Mouse (Mus musculus) kidney, postnatal 4 days (tissue): ENCODE results near the gene 1700028J19Rik.
A peak's percentile ranks its signal among the peaks of the same experiment; 100 is the strongest.
"Not testable (repeated sequence)": the region's sequence is repeated elsewhere in the genome, so short reads cannot be mapped to it uniquely, and the experiment has no call there.

ENCODE experiments used
- DNase-seq, 2 experiments: peaks; one replicate each; pipeline ENCODE4 v3.0.0; 2021; ENCODE audit warnings: mixed read lengths in 2 of 2

Gene 1700028J19Rik

DNA sequence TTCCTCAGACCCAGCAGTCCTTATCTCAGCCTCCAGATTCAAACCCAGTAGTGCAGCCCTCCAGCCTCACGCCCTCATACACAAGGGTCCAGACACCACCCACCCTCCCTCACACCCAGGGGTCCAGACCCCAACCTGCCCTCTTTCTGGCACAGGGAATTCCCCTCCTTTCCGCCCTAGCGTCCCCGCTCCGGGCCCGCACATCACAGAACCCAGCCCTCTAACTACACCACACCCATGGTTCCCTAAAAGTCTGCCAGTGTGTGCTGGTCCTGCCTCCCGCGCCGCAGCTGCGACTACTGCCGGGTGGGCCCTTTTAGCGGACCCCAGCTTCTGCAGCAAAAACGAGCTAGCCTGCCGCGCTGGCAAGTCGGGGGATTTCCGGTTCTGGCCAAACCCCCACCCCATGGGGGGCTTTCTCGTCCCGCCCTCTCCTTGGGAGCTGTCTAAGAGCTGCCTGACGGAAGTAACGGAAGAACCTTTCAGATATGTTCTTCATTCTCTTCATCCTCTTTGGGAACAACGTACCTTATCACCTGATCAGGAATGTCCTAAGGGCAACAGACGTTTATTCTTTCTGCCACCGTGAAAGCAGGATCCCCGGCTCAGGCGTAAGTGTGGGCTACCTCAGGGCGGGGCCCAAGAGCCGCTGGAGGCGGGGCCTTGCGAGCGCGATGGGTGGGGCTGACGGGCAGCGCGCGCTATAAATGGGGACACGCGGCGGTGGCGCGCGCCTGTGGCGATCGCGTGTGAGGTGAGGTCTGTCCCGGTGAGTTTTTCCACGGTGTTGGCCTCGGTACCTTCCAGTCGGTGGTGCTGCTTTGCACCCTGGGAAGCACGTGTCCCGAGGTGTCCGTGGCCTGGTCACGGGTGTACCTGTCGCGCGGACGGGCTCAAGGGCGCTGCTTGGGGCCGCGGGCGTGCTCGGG, at the start of gene 1700028J19Rik, which contains the start of gene 2410002F23Rik:
Gene 1700028J19Rik (minus strand): TSS at position 641 of the 929 bp plus-strand sequence.
Gene 2410002F23Rik (plus strand): TSS at position 668 of the 929 bp plus-strand sequence.
- DNase-seq = peak; percentile 93 to 95

DNA sequence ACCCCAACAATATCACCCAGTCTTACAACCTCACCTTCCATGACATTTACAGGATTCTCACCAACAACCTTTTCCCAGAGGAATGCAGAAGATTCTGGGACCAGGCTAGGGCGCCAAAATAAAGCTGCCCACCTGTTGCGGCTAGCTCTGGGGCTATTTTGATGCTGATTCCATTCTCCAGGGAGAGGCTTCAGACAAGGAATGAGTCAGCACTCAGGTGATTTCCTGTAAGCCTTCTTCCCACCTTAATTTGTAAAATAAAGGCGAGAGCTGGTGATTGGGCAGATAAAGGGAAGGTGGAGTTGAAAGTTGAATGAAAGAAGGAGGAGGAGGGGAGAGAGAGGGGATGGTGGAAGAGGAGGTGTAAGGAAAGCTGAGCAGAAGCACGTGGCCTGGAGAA, 44.9 kb upstream of the 1700028J19Rik start:
- no peak for DNase-seq

DNA sequence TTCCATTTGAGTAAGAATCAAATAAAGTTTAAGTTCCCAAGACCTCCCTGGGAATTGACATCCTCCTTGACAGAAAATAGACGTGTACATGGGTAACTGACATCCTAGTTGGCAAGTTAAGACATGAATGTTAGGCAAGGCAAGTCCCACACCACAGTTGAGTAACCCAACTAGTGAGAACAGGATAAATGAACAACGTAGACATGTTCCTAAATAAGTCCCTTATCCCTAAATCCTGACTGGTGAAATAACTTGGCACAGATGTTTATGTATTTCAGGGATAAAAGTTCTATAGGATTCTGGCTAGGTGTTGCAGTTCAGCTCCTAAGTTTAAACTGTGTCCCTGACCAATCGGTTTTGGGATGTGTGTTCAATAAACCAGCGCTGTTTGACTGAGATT, 44.5 kb upstream of the 1700028J19Rik start:
- DNase-seq = no peak

DNA sequence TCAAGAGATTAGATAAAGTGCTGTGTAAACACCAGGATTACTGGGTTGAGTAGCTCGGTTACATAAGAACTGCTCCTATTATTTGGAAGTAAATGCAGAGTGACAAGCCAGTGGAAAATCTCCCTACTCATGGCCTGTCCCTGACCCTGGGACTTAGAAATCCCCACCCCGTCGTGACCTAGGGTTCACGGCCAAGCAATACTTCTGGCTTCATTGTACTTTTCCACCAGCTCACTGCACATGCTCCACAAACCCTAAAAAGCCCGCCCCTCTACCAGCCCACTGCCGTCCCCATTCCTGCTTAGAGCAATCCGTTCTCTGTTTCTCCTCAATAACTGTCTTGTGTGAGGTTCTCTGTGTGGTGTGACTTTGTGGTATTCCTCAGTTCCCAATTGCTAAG, 41.3 kb upstream of the 1700028J19Rik start:
- no peak for DNase-seq

DNA sequence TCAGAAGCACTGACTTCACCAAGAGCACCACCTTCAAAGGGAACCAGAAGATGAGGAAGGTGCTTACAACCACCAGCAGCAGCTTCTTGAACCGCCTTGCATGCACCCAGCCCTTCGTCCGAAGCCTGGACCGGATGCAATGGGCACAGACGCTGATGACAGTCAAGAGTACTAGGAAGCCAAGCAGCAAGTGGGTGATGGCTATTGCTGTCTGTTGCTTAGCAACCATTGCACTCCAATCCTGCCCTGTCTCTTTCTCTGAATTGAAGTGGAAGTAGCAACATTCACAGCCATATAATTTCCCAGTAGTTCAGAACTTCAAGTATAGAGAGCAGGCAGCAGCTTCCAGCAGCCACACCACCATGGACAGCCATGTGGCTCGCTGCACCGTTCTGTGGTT, 35.1 kb upstream of the 1700028J19Rik start:
- no peak for DNase-seq

DNA sequence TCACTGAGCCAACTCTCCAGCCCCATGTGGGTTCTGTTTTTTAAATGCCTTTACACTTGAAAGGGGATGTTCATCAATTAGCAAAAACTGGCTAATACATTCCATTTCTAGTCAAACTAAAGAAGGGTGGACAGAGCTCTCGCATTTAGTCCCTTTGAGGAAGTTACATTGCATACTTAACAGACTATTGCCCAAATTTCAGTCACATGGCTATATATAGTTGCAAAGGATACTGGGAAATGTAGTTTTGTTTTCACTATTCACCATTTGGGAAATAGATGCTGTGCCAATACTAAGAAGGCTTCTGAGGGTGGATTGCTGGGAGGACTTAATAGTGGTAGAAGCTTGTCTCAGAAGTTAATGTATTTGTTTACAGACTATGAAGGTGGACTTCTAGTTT, 34.5 kb upstream of the 1700028J19Rik start:
- no peak for DNase-seq

DNA sequence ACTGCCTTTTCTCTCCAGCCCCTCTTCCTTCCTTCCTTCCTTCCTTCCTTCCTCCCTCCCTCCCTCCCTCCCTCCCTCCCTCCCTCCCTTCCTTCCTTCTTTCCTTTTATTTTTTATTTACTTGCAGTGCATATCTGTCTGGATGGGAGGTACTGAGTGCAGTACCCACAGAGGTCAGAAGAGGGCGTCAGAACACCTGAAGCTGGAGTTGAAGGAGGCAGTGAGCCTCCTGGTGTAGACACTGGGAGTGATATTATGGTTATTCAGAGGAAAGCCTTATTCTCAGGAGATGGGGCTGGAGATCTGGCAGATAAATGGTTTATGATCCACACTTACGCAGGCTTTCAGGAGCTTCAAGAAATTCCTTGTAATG, 30.7 kb upstream of the 1700028J19Rik start:
- peak; percentile 51 to 56 for DNase-seq

DNA sequence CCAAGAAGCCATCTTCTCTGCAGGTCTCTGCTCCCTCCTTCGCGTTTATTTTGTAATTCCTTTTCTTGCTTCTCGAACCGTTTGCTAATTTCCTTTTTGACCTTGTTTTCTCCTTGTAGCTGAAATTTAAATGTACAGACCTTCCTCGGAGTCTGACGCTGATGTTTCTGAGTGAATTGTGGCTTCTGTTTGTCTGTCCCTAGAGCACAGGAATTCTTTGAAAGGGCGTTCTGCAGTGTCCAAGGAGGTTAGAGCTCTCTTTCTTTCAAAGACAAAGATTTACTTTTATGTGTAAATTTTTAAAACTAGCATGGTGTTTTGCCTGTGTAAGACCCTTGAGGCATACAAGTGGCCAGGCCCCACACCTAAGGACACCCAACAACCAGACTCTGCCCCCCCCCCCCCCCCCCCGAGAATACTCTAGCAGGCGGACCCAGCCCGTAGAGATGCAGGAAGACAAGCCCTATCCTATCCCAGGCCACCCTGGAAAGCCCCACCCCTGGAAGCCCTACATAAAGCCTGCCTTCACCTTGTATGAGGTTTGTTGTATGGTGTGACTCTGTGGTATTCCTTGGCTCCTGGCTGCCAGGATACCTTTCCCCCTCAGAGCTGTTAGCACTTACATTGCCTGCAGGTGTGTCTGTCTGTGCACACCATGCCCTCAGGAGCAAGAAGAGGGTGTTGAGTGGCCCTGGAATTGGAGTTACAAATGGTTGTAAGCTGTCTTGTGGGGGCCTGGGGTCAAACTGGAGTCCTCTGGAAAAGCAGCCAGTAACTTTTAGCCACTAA, 30.2 kb upstream of the 1700028J19Rik start:
- no peak for DNase-seq

DNA sequence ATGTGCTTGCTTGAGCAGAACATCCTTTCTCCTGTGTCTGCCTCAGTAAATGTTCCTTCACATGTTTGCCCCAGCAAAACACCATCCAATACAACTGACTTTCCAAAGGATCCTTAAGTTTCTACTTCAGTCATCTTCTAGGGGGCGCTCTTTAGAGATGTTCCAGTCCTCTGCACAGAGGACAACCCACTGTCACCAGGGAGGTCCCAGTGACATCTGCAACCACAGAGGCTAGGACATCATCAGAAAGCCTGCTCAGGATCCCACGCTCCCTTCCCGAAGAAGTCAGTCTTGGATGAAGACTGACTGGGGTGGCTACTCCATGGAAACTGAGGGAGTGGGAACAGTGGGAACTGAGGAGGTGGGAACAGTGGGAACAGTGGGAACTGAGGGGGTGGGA, 29.1 kb upstream of the 1700028J19Rik start:
- no peak for DNase-seq

DNA sequence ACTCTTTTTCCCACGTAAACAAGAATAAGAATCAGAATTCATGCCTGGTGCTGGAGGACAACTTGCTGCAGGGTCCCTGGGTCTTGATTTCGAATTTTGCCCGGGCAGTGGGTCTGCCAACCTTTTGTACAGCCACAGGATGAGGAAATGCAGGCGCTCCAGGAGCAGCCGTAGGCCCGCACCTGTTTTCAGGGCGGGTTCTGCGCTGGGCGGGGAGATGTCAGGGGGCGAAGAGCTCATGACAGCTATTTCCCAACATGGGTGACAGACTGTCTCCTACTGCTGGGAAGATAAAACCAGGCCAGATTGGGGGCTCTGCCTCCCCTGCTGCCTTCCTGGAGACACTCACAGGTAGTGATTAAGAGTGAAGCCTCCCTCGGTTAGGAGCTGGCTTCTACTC, 27.6 kb upstream of the 1700028J19Rik start:
- no peak for DNase-seq

DNA sequence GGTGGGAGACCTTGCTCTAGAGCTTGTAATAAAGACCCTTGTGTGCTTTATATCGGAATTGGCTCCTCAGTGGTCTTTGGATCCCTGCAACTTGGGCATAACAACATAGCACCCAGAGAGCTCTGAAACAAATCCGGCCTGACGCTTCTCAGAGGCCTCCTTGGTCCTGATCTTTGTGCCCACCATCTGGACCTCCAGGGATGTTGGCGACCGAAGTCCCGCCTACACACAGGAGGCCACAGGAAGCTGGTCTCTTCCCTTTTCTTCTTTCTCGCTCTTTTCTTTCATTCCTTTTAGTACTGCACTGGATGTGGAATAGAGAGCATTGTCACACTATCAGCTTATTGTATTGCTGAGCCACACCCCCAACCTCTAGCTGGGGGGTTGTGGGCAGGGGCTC, 27.0 kb upstream of the 1700028J19Rik start:
- DNase-seq = no peak

DNA sequence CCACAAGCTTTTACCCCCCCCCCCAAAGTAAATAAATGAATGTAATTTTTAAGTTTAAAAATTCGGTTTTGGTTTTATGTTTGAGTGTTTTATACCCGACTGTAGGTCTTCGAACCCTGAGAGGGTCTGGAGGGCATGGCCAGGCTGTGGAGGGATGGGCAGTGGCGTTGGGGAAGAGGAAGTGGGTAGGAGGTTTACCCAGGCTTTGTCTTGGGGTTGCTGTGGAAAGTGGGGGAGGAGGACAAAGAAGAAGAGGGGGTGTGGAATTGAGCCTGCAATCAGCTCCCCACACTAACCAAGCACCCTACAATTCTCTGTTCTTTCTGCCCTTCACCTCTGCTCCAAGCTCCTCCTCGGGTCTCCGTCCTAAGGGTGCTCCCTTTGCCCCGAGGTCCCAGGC, 26.1 kb upstream of the 1700028J19Rik start:
- DNase-seq = no peak

DNA sequence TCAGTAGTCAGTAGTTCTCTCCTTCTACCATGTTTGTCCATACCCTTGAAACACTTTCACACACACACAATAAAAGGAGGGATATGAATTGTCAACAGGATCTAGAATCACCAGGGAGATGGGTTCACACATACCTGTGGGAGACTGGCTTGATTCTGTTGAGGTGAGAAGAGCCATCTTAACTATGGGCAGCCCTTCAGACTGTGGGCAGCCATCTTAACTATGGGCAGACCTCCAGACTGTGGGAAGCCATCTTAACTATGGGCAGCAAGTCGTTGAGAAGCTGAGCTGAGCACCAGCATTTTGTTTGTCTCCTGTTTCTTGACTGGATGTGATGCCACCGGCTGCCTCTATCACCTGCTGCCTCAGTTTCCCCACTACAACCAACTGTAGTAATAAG, 24.8 kb upstream of the 1700028J19Rik start:
- peak; percentile 22 to 23 for DNase-seq

DNA sequence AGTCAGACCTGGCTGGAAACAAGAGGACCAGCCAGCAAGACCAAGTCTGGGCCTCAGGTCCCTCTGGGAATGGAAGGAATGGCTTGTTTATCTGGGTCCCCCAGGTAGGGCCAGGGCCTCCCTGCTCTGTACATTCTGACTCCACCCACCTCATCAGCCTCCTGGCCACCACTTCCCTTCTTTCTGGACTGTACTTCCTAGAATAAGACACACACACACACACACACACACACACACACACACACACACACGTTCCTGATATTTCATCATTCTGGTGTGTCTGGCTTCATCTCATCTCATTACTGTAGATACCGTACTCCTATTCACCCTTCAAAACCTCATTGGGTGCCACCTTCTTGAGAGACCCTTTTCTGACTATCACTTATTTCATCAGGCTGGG, 22.9 kb upstream of the 1700028J19Rik start:
- DNase-seq = no peak

DNA sequence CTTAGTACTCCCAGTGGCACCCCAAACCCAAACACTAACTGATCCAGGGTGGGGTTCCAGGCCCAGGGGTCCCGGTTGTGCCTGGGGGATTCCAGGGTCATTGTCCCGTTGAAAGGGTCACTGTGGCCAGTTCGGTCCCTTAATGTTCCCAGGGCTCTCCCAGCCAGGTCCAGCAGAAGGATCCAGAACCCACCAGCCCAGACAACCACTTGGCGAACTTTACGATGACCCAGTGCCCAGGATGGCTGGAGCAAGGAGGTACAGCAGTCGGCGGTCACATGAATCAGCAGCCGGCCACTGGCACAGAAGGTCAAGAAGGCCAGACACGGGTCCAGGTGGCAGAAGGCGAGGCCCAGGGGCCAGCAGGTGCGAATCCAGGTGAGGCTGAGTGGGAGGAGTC, 21.6 kb upstream of the 1700028J19Rik start:
- DNase-seq = no peak

DNA sequence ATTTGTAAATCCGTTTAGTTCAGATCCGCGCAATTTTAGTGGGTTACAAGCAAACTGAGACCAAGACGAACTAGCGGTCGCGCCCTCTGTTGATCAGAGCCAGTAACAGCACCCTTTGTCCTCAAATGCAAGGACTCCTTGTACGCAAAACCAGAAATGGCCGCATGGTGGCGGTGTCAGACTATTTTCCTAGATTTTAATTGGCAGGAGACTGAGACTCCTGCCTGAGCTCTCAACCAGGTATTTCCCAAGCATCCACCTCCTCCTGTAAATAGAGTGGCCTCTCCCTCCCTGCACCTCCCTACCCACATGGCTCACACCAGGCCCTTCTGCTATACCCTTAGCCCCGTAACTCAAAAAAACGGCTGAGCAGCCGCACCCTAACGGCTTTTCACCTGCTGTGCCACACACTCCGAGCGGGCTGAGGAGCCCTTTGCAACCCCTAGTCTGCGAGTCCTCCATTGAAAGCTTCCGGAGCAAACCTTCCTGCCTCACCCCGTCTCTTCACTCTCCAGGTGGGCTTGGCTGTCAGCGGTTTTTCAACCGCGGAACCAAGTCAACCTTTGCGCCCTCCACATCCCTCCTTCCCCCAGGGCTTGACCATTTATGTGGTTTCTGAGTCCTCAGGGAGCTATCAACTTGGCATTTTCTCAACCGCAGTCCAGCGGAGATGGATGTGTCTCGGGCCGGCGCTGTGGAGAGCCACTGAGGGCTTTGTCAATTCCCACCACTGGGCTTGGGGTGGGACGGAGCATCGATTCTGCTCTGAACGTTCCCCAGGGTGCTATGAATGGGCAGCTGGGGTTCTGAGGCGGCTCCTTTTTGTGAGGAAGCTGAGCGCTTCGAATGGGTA, 16.5 kb upstream of the 1700028J19Rik start:
- DNase-seq = peak; percentile 96 to 97

DNA sequence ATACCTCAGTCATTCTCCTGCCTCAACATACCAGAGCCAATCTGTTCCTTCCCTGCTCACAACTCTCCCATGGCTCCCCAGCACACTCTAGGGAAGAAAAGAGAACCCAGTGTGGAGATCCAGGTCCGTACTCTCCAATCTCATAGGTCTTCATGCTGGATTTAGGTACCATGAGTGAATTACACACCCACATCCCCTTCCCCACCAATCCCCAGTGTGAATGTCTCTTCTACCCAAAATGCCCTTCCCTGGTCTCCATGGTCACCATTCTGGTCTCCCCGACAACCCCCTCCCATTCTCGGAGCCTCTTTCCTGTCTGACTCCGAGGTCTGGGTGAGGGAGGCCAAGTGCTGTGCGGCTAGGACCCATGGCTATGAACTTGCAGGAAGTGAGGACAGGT, 14.7 kb upstream of the 1700028J19Rik start, which contains the start of gene Gm15517:
Gene Gm15517 (plus strand): TSS at position 301 of the 400 bp plus-strand sequence.
- DNase-seq = no peak

DNA sequence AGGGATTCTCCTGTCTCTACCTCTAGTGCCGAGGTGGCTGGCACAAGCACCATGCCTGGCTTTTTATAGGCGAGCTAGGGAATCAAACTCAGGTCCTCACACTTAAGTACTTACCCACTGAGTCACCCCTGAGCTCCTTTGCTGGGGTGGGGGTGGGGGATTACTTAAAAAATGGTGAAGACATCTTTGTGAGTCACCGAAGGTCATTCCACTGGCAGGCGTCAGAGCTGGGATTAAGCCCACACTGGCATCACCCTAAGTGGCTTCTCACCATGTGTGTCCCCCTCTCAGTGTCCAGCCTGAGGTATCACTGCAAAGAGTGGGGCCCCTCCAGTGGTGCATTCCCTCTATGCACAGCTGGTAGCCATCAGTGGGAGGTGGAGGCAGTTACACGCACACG, 13.9 kb upstream of the 1700028J19Rik start:
- DNase-seq = no peak

DNA sequence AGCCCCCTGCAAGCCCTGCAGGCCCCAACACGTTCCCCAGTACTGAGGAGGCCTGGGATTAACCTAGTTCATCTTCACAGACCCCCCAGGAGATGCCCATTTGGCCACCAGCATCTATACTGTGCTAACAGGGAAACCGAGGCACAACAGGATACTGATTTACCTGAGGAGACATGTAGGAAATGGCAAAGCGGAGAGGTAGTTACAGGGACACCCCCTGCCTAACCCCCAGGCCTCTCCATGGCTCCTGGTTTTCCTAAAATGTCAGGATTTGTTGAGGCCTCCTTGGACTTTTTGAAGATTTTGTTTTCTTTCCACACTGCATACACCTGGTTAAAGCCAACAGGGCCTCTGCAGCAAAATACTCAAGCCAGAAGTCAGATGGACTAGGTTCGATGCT, 10.8 kb upstream of the 1700028J19Rik start, which contains the start of gene Acp4:
Gene Acp4 (minus strand): TSS at position 101 of the 400 bp plus-strand sequence.
- DNase-seq = no peak

DNA sequence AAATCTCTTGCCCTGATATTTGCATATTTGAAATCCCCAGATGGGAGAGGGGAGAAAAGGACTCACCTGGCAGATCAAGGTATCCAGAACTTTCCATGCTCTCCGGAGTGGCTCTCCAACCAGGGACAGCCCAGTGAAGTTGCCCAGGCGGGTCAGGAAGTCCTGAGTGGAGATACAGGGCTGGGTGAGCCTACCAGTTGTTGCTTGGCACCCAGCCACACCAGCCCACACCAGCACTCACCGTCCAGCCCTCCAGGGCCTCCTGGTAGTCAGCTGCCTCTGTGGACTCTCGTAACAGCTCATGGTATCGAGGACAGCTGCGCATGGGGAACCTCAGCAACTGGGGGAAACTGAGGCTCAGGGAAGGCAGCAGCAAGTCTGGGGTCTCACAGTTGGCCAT, 8.4 kb upstream of the 1700028J19Rik start:
- DNase-seq = peak; percentile 18 to 20

DNA sequence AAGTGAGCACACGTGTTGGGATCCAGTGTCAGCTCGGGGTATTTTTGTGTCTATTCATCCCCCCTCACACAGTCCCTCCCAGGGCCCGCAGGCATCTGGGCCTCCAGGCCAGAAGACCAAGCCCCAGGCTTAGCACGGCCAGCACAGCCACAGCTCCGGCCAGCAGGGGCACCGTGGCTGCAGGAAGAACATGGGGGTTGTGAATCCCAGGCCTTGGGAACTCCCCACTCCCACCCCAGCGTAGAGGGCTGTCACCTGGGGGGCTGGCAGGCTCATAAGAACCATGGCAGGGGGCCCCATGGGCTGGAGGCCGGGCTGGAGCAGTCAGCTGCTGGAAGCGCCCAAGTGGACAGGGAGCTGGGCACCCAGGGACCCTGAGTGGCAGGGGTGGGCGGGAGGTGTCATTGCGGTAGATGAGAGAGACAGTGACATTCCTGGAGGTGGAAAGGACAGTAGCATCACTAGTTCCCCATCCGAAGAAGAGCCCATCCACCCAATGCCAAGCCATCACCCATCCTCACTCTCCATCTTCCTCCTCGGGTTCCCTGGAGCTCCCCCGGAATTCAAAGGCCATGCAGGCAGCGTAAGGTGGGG, 6.6 kb upstream of the 1700028J19Rik start:
- peak; percentile 19 to 26 for DNase-seq

DNA sequence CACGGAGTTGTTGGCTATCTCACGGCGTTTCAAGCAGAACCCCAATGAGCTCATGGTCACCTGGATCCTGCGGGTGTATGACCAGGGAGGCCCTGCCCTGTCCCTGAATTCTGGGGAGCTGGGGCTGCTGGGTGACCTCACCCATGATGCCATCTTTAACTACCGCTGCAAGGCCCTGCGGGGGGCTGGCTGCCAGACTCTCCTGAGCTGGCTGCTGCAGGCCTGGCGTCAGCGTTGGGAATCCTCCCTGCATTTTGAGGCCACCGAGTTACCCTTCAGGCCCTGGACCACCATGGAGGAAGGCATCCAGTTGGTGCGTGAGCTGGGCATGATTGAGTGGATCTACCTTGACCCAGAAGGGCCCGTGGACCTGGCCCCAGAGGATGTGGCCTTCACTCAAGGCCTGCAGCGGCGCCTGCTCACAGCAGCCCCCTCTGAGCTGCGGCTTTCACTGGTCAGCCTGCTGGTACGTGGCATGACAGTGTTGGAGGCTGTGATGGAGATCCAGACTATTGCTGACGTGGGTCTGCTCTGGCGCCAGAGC, 4.3 kb upstream of the 1700028J19Rik start:
- DNase-seq = not testable (repeated sequence)
